Mouse (Mus musculus): ENCODE results near the gene Pde5a.

- no peak for TF ChIP-seq CTCF (IDR thresholded peaks at IDR 0.05)
- no peak for TF ChIP-seq EP300 (IDR thresholded peaks at IDR 0.05)
These were observed 92.0 kb downstream of the Pde5a start for GRCm38 (mm10) chr3:122820700-122821099.
